Mouse (Mus musculus): ENCODE data around the gene Fras1. TPM values are rescaled to one million over a fixed set of nuclear protein-coding genes. Genes with fewer than 3 reads are reported as not detected.

Fras1 gene
- total and polyA plus RNA-seq, 3 experiments = not detected

- H3K9ac ChIP-seq (ENCODE audit: control insufficient read depth, low read depth, low read length, poor library complexity, severe bottlenecking) = no peak overlapping the region
- no peaks in the 10 kb centered on the region for H3K79me2 ChIP-seq (ENCODE audit: control insufficient read depth, insufficient read depth, low read length, poor library complexity)
- no peak for DNase-seq (ENCODE audit: low read depth, low spot score)
- H3K27me3 ChIP-seq (ENCODE audit: control insufficient read depth in 1 of 2, insufficient read depth in 2 of 2, low read length in 2 of 2) = no peaks in the 10 kb centered on the region
- TF ChIP-seq TBP (IDR thresholded peaks at IDR 0.05; ENCODE audit: low read depth, low read length) (no peak), BHLHE40 (IDR thresholded peaks at IDR 0.05; ENCODE audit: borderline replicate concordance, low read depth, low read length) (no peak), MAX (IDR thresholded peaks at IDR 0.05; ENCODE audit: low read length) (no peak), CHD1 (IDR thresholded peaks at IDR 0.05; ENCODE audit: low read depth, low read length) (no peak), POLR2AphosphoS2 (IDR thresholded peaks at IDR 0.05; ENCODE audit: low read length) (no peak), NELFE (IDR thresholded peaks at IDR 0.05; ENCODE audit: low read depth, low read length) (no peak), MEF2A (IDR thresholded peaks at IDR 0.05; ENCODE audit: extremely low read depth, insufficient replicate concordance, low read depth, low read length, poor library complexity, severe bottlenecking) (no peak), CTCF (IDR thresholded peaks at IDR 0.05 in 2 of 3, conservative IDR thresholded peaks at IDR 0.05 in 1 of 3; ENCODE audit: control insufficient read depth in 1 of 3, insufficient read depth in 1 of 3, low read depth in 2 of 3, low read length in 3 of 3, poor library complexity in 1 of 3, severe bottlenecking in 1 of 3) (no peak), ZNF384 (IDR thresholded peaks at IDR 0.05; ENCODE audit: low read depth, low read length) (no peak)
- H3K27ac ChIP-seq (ENCODE audit: control insufficient read depth, low read depth, low read length) = no peak overlapping the region
- H3K4me3 ChIP-seq (ENCODE audit: control insufficient read depth in 1 of 2, insufficient read depth in 1 of 2, low read depth in 2 of 2, low read length in 2 of 2) = no peak overlapping the region
- H3K9me3 ChIP-seq (replicated peaks; ENCODE audit: insufficient read depth, low read length) = no peaks in the 10 kb centered on the region
- H3K36me3 ChIP-seq (ENCODE audit: control insufficient read depth in 1 of 2, insufficient read depth in 2 of 2, low read length in 2 of 2) = no peaks in the 10 kb centered on the region
- H3K4me1 ChIP-seq (ENCODE audit: control insufficient read depth in 1 of 2, insufficient read depth in 2 of 2, low read length in 2 of 2) = no peaks in the 10 kb centered on the region
Observed at GRCm38 (mm10) chr5:96412754-96413394, 39.1 kb downstream of the Fras1 start.

- TF ChIP-seq SMC3 (IDR thresholded peaks at IDR 0.05; ENCODE audit: low read depth, low read length) (no peak), POLR2AphosphoS5 (IDR thresholded peaks at IDR 0.05; ENCODE audit: borderline replicate concordance, low read depth, low read length) (no peak), MAZ (IDR thresholded peaks at IDR 0.05; ENCODE audit: low read depth, low read length) (no peak), USF2 (IDR thresholded peaks at IDR 0.05; ENCODE audit: borderline replicate concordance in 1 of 2, insufficient read depth in 1 of 2, low read depth in 1 of 2, low read length in 2 of 2) (no peak), TAL1 (IDR thresholded peaks at IDR 0.05; ENCODE audit: low read length) (no peak)
- Histone ChIP-seq H3K27ac (ENCODE audit: control insufficient read depth, low read depth, low read length) (no peak overlapping the region), H3K79me2 (ENCODE audit: control insufficient read depth, insufficient read depth, low read length, poor library complexity) (no peaks in the 10 kb centered on the region), H3K4me1 (ENCODE audit: control insufficient read depth in 1 of 2, insufficient read depth in 2 of 2, low read length in 2 of 2) (no peaks in the 10 kb centered on the region), H3K4me3 (ENCODE audit: control insufficient read depth in 1 of 2, insufficient read depth in 1 of 2, low read depth in 2 of 2, low read length in 2 of 2) (no peak overlapping the region), H3K9ac (ENCODE audit: control insufficient read depth, low read depth, low read length, poor library complexity, severe bottlenecking) (no peak overlapping the region), H3K9me3 (replicated peaks; ENCODE audit: insufficient read depth, low read length) (no peaks in the 10 kb centered on the region), H3K36me3 (ENCODE audit: control insufficient read depth in 1 of 2, insufficient read depth in 2 of 2, low read length in 2 of 2) (no peaks in the 10 kb centered on the region), H3K27me3 (ENCODE audit: control insufficient read depth in 1 of 2, insufficient read depth in 2 of 2, low read length in 2 of 2) (no peaks in the 10 kb centered on the region)
- no peak for DNase-seq (ENCODE audit: low read depth, low spot score)
Observed at GRCm38 (mm10) chr5:96417121-96417520, 43.4 kb downstream of the Fras1 start.

GRCm38 (mm10) chr5:96421550-96421949 is 47.8 kb downstream of the Fras1 start:
- TF ChIP-seq MAFK (IDR thresholded peaks at IDR 0.05; ENCODE audit: borderline replicate concordance, low read depth, low read length) = no peak
- TF ChIP-seq ZKSCAN1 (IDR thresholded peaks at IDR 0.05; ENCODE audit: low read depth, low read length) = no peak
- no peak for TF ChIP-seq NRF1 (IDR thresholded peaks at IDR 0.05; ENCODE audit: insufficient read depth, low read depth, low read length, poor library complexity, severe bottlenecking)
- no peak for TF ChIP-seq GATA1 (IDR thresholded peaks at IDR 0.05; ENCODE audit: low read depth, low read length)
- no peak for TF ChIP-seq TCF12 (IDR thresholded peaks at IDR 0.05; ENCODE audit: low read depth, low read length)
- TF ChIP-seq NELFE (IDR thresholded peaks at IDR 0.05; ENCODE audit: low read depth, low read length) = no peak
- Histone ChIP-seq H3K9ac (ENCODE audit: control insufficient read depth, low read depth, low read length, poor library complexity, severe bottlenecking) (no peak overlapping the region), H3K4me3 (ENCODE audit: control insufficient read depth in 1 of 2, insufficient read depth in 1 of 2, low read depth in 2 of 2, low read length in 2 of 2) (no peak overlapping the region), H3K36me3 (ENCODE audit: control insufficient read depth in 1 of 2, insufficient read depth in 2 of 2, low read length in 2 of 2) (no peaks in the 10 kb centered on the region), H3K27me3 (ENCODE audit: control insufficient read depth in 1 of 2, insufficient read depth in 2 of 2, low read length in 2 of 2) (no peaks in the 10 kb centered on the region), H3K9me3 (replicated peaks; ENCODE audit: insufficient read depth, low read length) (no peaks in the 10 kb centered on the region), H3K4me1 (ENCODE audit: control insufficient read depth in 1 of 2, insufficient read depth in 2 of 2, low read length in 2 of 2) (no peaks in the 10 kb centered on the region), H3K79me2 (ENCODE audit: control insufficient read depth, insufficient read depth, low read length, poor library complexity) (no peaks in the 10 kb centered on the region), H3K27ac (ENCODE audit: control insufficient read depth, low read depth, low read length) (no peak overlapping the region)
- no peak for DNase-seq (ENCODE audit: low read depth, low spot score)

All from MEL (cell line).